Mouse (Mus musculus): Measurements from ENCODE around the gene Ntn1. TPM values are rescaled to one million over a fixed set of nuclear protein-coding genes. Genes with fewer than 3 reads are reported as not detected.

Gene Ntn1
- polyA plus RNA-seq, 1 experiment from 2014 or later: 18.3 TPM

DNA sequence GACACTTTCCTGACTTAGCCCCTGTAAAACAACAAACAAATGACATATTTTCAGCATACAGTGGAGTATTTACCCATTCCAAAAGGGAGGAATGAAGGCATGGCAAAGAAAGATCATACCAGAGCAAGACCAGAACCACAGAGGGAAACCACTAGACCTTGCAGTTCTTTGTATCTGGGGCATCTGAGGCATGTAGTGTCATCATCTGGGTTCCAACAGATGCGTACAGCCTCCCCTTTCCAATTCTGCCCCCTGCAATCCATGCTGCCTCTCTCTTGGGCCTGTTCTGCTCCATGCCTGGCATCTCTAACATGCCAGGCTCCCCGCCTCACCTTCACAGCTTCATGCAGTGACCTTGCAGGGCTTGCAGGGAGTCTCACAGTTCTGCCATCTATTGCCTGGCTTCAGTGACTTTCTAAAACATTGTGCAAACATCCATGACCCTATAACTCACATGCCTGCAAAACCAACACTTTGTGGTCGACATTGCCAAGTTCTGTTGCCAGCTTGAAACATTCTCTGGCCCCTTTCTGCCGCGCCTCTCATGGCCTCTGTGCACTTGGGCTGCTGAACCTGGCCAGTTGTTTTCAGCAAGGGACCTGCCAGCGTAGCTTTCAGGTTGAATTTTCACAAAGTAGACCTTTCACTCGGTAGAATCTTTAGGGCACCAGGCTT is 228.5 kb downstream of the Ntn1 start:
- H3K27ac ChIP-seq: peak overlapping the region; percentile 53
- no peak for ATAC-seq (replicated peaks; ENCODE audit: insufficient number of reproducible peaks, insufficient read depth, low FRiP score, low read depth)
- 79% methylated on average over 7 of the region's 7 CpGs for WGBS

DNA sequence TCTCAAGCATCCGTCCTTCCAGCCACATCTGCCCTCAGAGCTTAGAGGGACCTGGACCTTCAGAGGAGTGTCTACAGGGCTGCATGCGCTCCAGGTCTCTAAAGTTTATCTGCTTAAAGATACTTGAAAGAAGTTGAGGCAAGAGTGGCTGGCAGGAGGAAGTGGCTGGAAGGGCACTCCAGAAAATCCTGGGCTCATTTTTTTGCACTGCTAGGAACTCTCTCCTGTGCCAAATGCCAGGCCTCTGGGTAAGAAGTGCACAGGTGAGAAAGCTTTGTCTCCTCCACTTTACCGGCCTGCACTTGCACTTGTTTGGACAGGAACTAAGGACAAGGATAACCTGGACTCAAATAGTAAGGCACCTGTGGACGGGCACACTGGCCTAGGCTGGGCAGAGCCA is 232.2 kb downstream of the Ntn1 start:
- H3K9me3 ChIP-seq (replicated peaks): no peaks in the 10 kb centered on the region
- no peak overlapping the region for H3K27ac ChIP-seq
- 85% methylated on average over 4 of the region's 4 CpGs for WGBS
- H3K27me3 ChIP-seq: no peaks in the 10 kb centered on the region
- no peaks in the 10 kb centered on the region for H3K36me3 ChIP-seq
- peaks cover 15% of the 10 kb centered on the region for H3K4me1 ChIP-seq (replicated peaks)
- H3K4me2 ChIP-seq: no peak overlapping the region
- no peak overlapping the region for H3K4me3 ChIP-seq
- no peak for ATAC-seq (replicated peaks; ENCODE audit: insufficient number of reproducible peaks, insufficient read depth, low FRiP score, low read depth)
- H3K9ac ChIP-seq: no peak overlapping the region

More for the DNA sequence above, 228.5 kb downstream of the Ntn1 start:
- Histone ChIP-seq H3K4me3 (no peak overlapping the region), H3K9me3 (replicated peaks) (no peaks in the 10 kb centered on the region), H3K4me1 (replicated peaks) (peaks cover 17% of the 10 kb centered on the region), H3K36me3 (no peaks in the 10 kb centered on the region), H3K9ac (no peak overlapping the region), H3K27me3 (no peaks in the 10 kb centered on the region), H3K4me2 (no peak overlapping the region)

DNA sequence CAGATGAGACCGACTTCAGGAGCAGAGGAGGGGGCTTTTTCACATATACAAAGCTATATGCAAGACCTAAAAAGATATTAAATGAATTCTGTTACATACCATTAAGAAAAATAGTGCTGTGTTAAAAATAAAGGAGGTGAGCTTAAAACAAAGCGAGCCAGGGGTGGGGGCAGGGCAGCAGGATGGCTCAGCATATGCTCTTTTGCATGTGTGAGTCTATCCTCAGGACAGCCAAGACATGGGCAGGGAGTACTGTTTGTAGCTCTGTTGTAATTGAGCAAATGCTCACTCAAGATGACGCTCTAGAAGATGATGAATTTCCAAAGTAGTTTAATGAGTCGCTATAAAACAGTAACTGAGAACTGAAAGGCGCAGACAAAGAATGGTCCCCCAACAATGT is 236.2 kb downstream of the Ntn1 start:
- Histone ChIP-seq H3K4me3 (no peak overlapping the region), H3K4me2 (no peak overlapping the region), H3K27ac (no peak overlapping the region), H3K36me3 (no peaks in the 10 kb centered on the region), H3K9me3 (replicated peaks) (no peaks in the 10 kb centered on the region), H3K9ac (no peak overlapping the region), H3K4me1 (replicated peaks) (no peaks in the 10 kb centered on the region), H3K27me3 (no peaks in the 10 kb centered on the region)
- 93% methylated on average over 5 of the region's 5 CpGs for WGBS
- ATAC-seq (replicated peaks; ENCODE audit: insufficient number of reproducible peaks, insufficient read depth, low FRiP score, low read depth): no peak

DNA sequence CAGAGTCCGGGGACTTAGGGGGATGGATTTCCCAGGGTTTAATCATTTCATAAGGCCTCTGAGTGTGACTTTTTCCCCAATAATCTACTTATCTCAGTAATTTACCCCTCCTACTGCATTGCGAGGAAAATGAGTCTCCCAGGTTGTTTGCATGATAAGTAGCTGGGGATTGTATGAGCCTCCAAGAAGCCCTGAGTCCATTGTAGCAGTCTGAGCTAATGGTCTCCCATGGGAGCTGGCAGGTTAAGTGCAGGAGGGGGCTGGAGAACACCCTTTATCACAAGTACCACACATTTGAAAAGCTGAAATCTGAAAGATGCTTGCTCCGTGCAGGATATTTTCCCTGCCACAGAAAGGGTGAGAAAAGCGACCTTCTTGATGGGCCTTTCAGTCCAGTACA is 240.8 kb downstream of the Ntn1 start:
- Histone ChIP-seq H3K36me3 (no peaks in the 10 kb centered on the region), H3K27me3 (no peaks in the 10 kb centered on the region), H3K4me1 (replicated peaks) (no peaks in the 10 kb centered on the region), H3K27ac (no peak overlapping the region), H3K4me2 (no peak overlapping the region), H3K9ac (no peak overlapping the region), H3K9me3 (replicated peaks) (no peaks in the 10 kb centered on the region), H3K4me3 (no peak overlapping the region)
- WGBS: 65% methylated on average over 4 of the region's 4 CpGs
- ATAC-seq (replicated peaks; ENCODE audit: insufficient number of reproducible peaks, insufficient read depth, low FRiP score, low read depth): no peak

Small RNA genes within 50 kb of the gene (microRNA-seq; reads per million reads assigned to microRNA genes)
- gene Mir6406: not detected

Other genes starting within 250 kb of the Ntn1 start
- 0.68 and 1.5 TPM in 2 replicates for gene Pik3r5, start 31.3 kb upstream of the Ntn1 start, polyA plus RNA-seq (2015; fragmentation: Nextera tagmentation; extraction: Ambion mirVana)
- gene Pik3r6, start 102.2 kb upstream of the Ntn1 start, polyA plus RNA-seq (2015; fragmentation: Nextera tagmentation; extraction: Ambion mirVana): 4.3 and 7.1 TPM in 2 replicates
- 0.19 TPM in 1 of 2 replicates, not detected in the other for gene Mfsd6l, start 155.4 kb upstream of the Ntn1 start, polyA plus RNA-seq (2015; fragmentation: Nextera tagmentation; extraction: Ambion mirVana)
- gene Ccdc42, start 186.2 kb upstream of the Ntn1 start, polyA plus RNA-seq (2015; fragmentation: Nextera tagmentation; extraction: Ambion mirVana): 1.0 and 1.4 TPM in 2 replicates